Mouse (Mus musculus) heart, postnatal 0 days (tissue): ENCODE measurements around the gene Rpn1. TPM values are rescaled to one million over a fixed set of nuclear protein-coding genes. Genes with fewer than 3 reads are reported as not detected.

ENCODE experiments used
- ATAC-seq: fragments of 200-750 bp; cut with Nextera tagmentation; 2 replicates; pipeline ENCODE4 v1.8.0; 2017; ENCODE audit warnings: low read depth, moderate number of reproducible peaks, moderate library complexity; ENCODE audit not compliant: insufficient read depth
- DNase-seq: peaks from one replicate; pipeline ENCODE4 v3.0.0-alpha.2; 2016; ENCODE audit warnings: low spot score
- H3K27ac ChIP-seq: fragments of 300-500 bp; sonication (generic); 2 replicates; pipeline ENCODE4 v1.5.1; 2014; ENCODE audit warnings: low read depth, mild to moderate bottlenecking
- H3K27me3 ChIP-seq: fragments of 300-500 bp; sonication (generic); 2 replicates; pipeline ENCODE4 v1.6.1; 2014; ENCODE audit warnings: low read length, mixed read lengths; ENCODE audit not compliant: control insufficient read depth, insufficient read depth
- H3K36me3 ChIP-seq: fragments of 300-500 bp; sonication (generic); replicated peaks from 2 replicates; pipeline ENCODE4 v1.6.1; 2014; ENCODE audit warnings: low read length, mixed read lengths; ENCODE audit not compliant: control insufficient read depth, insufficient read depth
- H3K4me1 ChIP-seq: fragments of 300-500 bp; sonication (generic); 2 replicates; pipeline ENCODE4 v1.6.1; 2014; ENCODE audit warnings: antibody characterized with exemption; ENCODE audit not compliant: control insufficient read depth, insufficient read depth
- H3K4me2 ChIP-seq: fragments of 300-500 bp; sonication (generic); 2 replicates; pipeline ENCODE4 v1.6.1; 2014; ENCODE audit warnings: low read depth, mild to moderate bottlenecking, low read length, moderate library complexity
- H3K4me3 ChIP-seq: fragments of 300-500 bp; sonication (generic); 2 replicates; pipeline ENCODE4 v1.5.1; 2014; ENCODE audit warnings: low read depth, low read length
- H3K9ac ChIP-seq: fragments of 300-500 bp; sonication (generic); replicated peaks from 2 replicates; pipeline ENCODE4 v1.6.1; 2014; ENCODE audit warnings: low read depth, low read length, mixed read lengths
- H3K9me3 ChIP-seq: fragments of 300-500 bp; sonication (generic); replicated peaks from 2 replicates; pipeline ENCODE4 v1.6.1; 2016; ENCODE audit warnings: low read length; ENCODE audit not compliant: control insufficient read depth
- CTCF ChIP-seq: IDR thresholded peaks from 2 replicates; pipeline ENCODE4 v1.5.1; 2016; ENCODE audit warnings: antibody characterized with exemption, control low read depth, low read depth
- EP300 ChIP-seq: IDR thresholded peaks from 2 replicates; pipeline ENCODE4 v1.6.1; 2016; ENCODE audit warnings: antibody characterized with exemption, low read depth
- WGBS: fragments of 180-500 bp; shearing (Covaris S2); extraction: QIAGEN DNeasy Blood & Tissue Kit; methylation state at CpG from one replicate; pipeline ENCODE4 v1.1.7; 2014; 5-methylcytosine and 5-hydroxymethylcytosine counted together
- polyA plus RNA-seq: library from polyadenylated mRNA; unstranded; fragments of >200 nt; fragmentation: Nextera tagmentation; extraction: Ambion mirVana; gene quantifications from 2 replicates; pipeline ENCODE4 v1.2.1, GENCODE M21; 2015
- total RNA-seq: library from RNA; depleted of rRNA; stranded (reverse); fragments of >200 nt; gene quantifications from 2 replicates; pipeline ENCODE4 v1.2.3, GENCODE M21; 2014; ENCODE audit warnings: low replicate concordance

Gene Rpn1
- total and polyA plus RNA-seq, 2 experiments from 2014 or later = 99.0 to 133 TPM

DNA sequence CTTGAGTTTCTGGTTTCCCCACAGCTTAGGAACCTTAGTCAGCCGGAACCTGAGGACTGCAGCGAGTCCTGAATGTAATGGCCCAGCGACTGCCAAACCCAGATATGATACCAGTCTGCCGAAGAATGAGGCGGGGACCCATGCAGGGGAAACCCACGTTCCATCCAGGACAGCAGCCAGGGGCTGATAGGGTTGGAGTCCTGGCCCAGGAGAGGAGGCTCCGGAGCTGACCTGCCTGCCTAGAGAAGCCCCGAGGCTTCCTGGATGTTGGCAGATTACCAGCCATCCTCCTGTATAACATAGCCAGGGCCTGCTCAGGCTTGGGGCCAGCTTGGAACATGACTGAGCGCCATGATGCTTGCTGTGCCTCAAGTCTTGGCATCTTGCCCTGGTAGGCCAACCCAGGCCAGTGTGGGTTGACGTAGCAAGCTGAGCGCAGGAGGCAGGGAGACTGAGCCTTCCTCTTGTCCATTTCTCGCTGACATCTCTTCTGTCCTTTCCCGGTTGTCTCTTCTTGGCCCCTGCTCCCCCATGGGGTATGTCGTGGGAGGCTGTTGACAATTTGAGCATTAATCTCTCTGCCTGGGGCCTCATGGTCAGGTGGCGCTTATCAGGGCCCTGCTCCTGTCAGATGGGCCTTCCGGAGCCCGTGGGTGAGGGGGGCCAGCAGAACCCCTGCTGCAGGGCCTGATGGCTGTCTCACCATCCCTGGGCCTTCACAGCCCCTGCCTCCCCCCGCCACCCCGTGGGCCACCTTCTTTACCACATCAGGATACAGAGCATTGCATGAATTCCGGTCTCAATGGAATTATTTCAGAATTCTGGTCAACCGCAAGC lies 32.3 kb downstream of the Rpn1 start:
- Histone ChIP-seq H3K4me2 (no peak overlapping the region), H3K27ac (no peak overlapping the region), H3K9me3 (no peaks in the 10 kb centered on the region), H3K4me1 (no peaks in the 10 kb centered on the region), H3K36me3 (no peaks in the 10 kb centered on the region), H3K4me3 (no peak overlapping the region), H3K27me3 (0 out of 2 replicates have a peak, but pooled peaks cover 9% of the 10 kb centered on the region), H3K9ac (no peak overlapping the region)
- DNase-seq (peak; percentile 49), ATAC-seq (peak; percentile 81)
- no peak for TF ChIP-seq CTCF
- TF ChIP-seq EP300 = no peak
- 40% methylated on average over 21 of the region's 21 CpGs for WGBS

DNA sequence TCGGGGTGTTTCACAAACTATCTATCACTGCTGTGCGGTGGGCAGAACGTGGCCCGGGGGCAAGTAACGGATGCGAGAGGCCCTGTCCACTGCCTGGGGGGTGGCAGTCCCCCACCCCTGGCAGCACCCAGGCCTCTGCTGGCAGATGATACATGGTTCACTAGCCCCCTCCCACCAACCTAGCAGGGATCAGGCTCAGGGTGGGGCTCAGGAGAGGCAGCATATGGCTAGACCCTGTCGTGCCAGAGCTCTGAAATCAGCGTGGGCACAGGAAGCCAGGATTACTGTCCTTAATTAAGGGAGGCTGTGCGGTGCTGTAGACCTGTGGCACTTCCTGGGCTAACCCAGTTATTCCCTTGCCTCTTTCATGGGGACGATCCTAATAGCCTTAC lies 32.9 kb downstream of the Rpn1 start:
- Histone ChIP-seq H3K4me3 (no peak overlapping the region), H3K9me3 (no peaks in the 10 kb centered on the region), H3K27ac (no peak overlapping the region), H3K27me3 (0 out of 2 replicates have a peak, but pooled peaks cover 5% of the 10 kb centered on the region), H3K4me2 (no peak overlapping the region), H3K9ac (no peak overlapping the region), H3K4me1 (no peaks in the 10 kb centered on the region), H3K36me3 (no peaks in the 10 kb centered on the region)
- 86% methylated on average over 10 of the region's 10 CpGs for WGBS
- ATAC-seq (no peak), DNase-seq (no peak)
- TF ChIP-seq EP300 = no peak
- no peak for TF ChIP-seq CTCF

DNA sequence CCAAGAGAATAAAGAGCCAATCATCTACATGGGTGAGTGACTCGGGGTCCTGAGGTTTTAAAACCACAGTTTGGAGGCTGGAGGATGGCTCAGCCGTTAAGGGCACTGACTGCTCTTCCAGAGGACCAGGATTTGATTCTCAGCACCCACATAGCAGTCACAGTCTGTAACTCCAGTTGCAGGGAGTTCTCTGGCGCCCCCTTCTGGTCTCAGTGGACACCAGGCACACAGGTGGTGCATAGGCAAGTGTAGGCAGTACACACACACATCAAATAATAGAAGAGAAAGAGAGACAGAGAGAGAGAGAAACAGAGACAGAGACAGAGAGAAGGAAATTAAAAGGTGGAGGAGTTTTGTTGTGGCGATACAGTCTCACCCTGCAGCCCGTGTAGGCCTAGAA lies 35.0 kb downstream of the Rpn1 start:
- Histone ChIP-seq H3K4me1 (no peaks in the 10 kb centered on the region), H3K27me3 (peaks cover 13% of the 10 kb centered on the region; the same call in 1 of the 2 replicates), H3K4me3 (no peak overlapping the region), H3K9me3 (no peaks in the 10 kb centered on the region), H3K4me2 (no peak overlapping the region), H3K9ac (no peak overlapping the region), H3K27ac (no peak overlapping the region), H3K36me3 (no peaks in the 10 kb centered on the region)
- DNase-seq (no peak), ATAC-seq (no peak)
- 74% methylated on average over 5 of the region's 5 CpGs for WGBS
- TF ChIP-seq EP300 = no peak
- TF ChIP-seq CTCF = 0 out of 2 replicates have a peak, but pooled peaks have one; percentile 6

DNA sequence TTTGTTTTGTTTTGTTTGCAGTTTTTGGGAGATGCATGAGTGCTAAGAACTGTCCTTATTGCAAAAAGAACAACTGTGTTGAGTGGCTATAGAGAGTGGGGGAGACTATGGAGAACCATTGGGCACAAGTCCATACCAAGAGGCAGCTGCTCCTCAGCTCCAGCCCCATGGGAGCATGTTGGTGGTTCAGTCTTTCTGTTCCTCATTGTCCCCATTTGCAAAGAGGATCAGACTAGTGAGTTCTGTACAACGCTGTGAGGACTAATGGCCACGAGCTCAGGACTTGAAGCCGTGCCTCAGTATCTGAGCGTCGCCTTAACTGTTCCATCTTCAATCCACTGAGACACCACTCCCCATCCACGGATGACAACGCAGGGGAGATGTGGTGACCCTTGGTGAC lies 36.5 kb downstream of the Rpn1 start:
- ATAC-seq (no peak), DNase-seq (no peak)
- Histone ChIP-seq H3K27me3 (peaks cover 20% of the 10 kb centered on the region), H3K36me3 (no peaks in the 10 kb centered on the region), H3K4me1 (no peaks in the 10 kb centered on the region), H3K4me3 (no peak overlapping the region), H3K9ac (no peak overlapping the region), H3K9me3 (no peaks in the 10 kb centered on the region), H3K27ac (no peak overlapping the region), H3K4me2 (no peak overlapping the region)
- TF ChIP-seq EP300 = no peak
- 81% methylated on average over 7 of the region's 7 CpGs for WGBS

DNA sequence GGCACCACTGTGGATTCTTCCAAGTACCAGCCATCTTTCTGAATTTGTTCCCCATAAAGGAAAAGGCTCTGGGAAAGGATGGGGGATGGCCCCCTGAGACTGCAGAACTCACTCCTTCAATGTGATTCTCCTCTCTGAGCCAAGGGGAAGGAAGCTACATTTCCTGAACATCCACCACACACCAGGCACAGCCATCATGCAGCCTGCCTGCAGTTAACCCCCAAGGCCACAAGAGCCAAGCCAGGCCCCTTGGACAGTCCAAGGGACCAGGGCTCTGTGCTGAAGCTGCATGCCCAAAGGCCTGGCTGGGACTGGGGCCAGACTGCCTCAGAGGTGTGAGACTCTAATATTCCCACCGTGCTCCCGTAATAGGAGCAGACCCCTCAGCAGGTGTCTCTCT lies 37.5 kb downstream of the Rpn1 start:
- peaks cover 23% of the 10 kb centered on the region for H3K27me3 ChIP-seq
- no peak overlapping the region for H3K27ac ChIP-seq
- WGBS = 63% methylated on average over 2 of the region's 2 CpGs
- no peaks in the 10 kb centered on the region for H3K36me3 ChIP-seq
- no peak for TF ChIP-seq EP300
- TF ChIP-seq CTCF = no peak
- no peak overlapping the region for H3K4me2 ChIP-seq
- peak; percentile 39; the same call in 1 of the 2 replicates for ATAC-seq
- H3K4me1 ChIP-seq = no peaks in the 10 kb centered on the region
- no peak overlapping the region for H3K4me3 ChIP-seq
- no peak overlapping the region for H3K9ac ChIP-seq
- DNase-seq = no peak
- no peaks in the 10 kb centered on the region for H3K9me3 ChIP-seq
